Mouse (Mus musculus): ENCODE measurements at regions not wholly inside any gene's neighbourhood (a gene's known extent, or its start where the extent isn't known, plus 50 kb on each side); places are given as distances from the start of the nearest gene placed in this dataset.

GRCm38 (mm10) chr14:53830717-53831116 is 423.2 kb downstream of the Dad1 start:
- no peak for TF ChIP-seq GATA4 (IDR thresholded peaks at IDR 0.05; ENCODE audit: insufficient replicate concordance, low read length)

GRCm38 (mm10) chr14:53826782-53827181 is 427.1 kb downstream of the Dad1 start:
- no peak for TF ChIP-seq GATA4 (IDR thresholded peaks at IDR 0.05; ENCODE audit: insufficient replicate concordance, low read length)

GRCm38 (mm10) chr14:53806231-53806630 is 447.7 kb downstream of the Dad1 start:
- TF ChIP-seq GATA4 (IDR thresholded peaks at IDR 0.05; ENCODE audit: insufficient replicate concordance, low read length) = no peak

- TF ChIP-seq GATA4 (IDR thresholded peaks at IDR 0.05; ENCODE audit: insufficient replicate concordance, low read length) = no peak
Observed at GRCm38 (mm10) chr14:53803698-53804620, 449.9 kb downstream of the Dad1 start.

GRCm38 (mm10) chr14:53802547-53802946 is 451.4 kb downstream of the Dad1 start:
- no peak for TF ChIP-seq GATA4 (IDR thresholded peaks at IDR 0.05; ENCODE audit: insufficient replicate concordance, low read length)

- no peak for TF ChIP-seq GATA4 (IDR thresholded peaks at IDR 0.05; ENCODE audit: insufficient replicate concordance, low read length)
Observed at GRCm38 (mm10) chr14:53800508-53801136, 453.3 kb downstream of the Dad1 start.

- no peak for TF ChIP-seq GATA4 (IDR thresholded peaks at IDR 0.05; ENCODE audit: insufficient replicate concordance, low read length)
Observed at GRCm38 (mm10) chr14:53794527-53794926, 459.4 kb downstream of the Dad1 start.

- no peak for TF ChIP-seq GATA4 (IDR thresholded peaks at IDR 0.05; ENCODE audit: insufficient replicate concordance, low read length)
Observed at GRCm38 (mm10) chr14:53777375-53777774, 476.5 kb downstream of the Dad1 start.

- no peak for TF ChIP-seq GATA4 (IDR thresholded peaks at IDR 0.05; ENCODE audit: insufficient replicate concordance, low read length)
Observed at GRCm38 (mm10) chr14:53750703-53751441, 503.0 kb downstream of the Dad1 start.

GRCm38 (mm10) chr14:53614341-53614740 is 639.6 kb downstream of the Dad1 start:
- TF ChIP-seq GATA4 (IDR thresholded peaks at IDR 0.05; ENCODE audit: insufficient replicate concordance, low read length) = no peak

- no peak for TF ChIP-seq GATA4 (IDR thresholded peaks at IDR 0.05; ENCODE audit: insufficient replicate concordance, low read length)
Observed at GRCm38 (mm10) chr14:53562606-53563005, 691.3 kb downstream of the Dad1 start.

- TF ChIP-seq GATA4 (IDR thresholded peaks at IDR 0.05; ENCODE audit: insufficient replicate concordance, low read length) = no peak
Observed at GRCm38 (mm10) chr14:53553771-53554170, 700.1 kb downstream of the Dad1 start.

- TF ChIP-seq GATA4 (IDR thresholded peaks at IDR 0.05; ENCODE audit: insufficient replicate concordance, low read length) = no peak
Observed at GRCm38 (mm10) chr14:53545351-53545750, 708.6 kb downstream of the Dad1 start.

GRCm38 (mm10) chr14:53454001-53454400 is 799.9 kb downstream of the Dad1 start:
- TF ChIP-seq GATA4 (IDR thresholded peaks at IDR 0.05; ENCODE audit: insufficient replicate concordance, low read length) = no peak

- TF ChIP-seq GATA4 (IDR thresholded peaks at IDR 0.05; ENCODE audit: insufficient replicate concordance, low read length) = no peak
Observed at GRCm38 (mm10) chr14:53369776-53370175, 874.2 kb upstream of the Olfr1507 start.

- no peak for TF ChIP-seq GATA4 (IDR thresholded peaks at IDR 0.05; ENCODE audit: insufficient replicate concordance, low read length)
Observed at GRCm38 (mm10) chr14:52720640-52721039, 225.1 kb upstream of the Olfr1507 start.
